ENCODE assay signal across 15 mouse cellular contexts in the genomic region with DNA sequence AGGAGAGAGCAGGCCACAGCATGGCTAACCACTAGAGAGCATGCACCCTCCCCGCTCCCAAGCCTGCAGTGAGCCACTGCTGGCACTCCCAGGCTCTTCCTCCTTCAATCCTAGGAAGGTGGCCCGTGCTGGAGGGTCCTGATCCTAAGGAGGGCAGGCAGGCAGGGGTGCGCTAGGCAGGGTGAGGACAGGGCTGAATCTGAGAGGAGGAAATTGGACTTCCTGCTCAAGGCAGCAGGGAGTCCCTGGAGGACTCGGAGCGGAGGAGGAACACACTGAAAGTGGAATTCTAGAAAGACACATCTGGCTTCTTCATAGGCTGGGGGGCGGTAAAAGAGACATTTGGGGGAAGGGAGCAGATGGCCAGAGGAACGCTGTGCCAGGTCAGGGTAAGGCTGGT. TPM values are rescaled to one million over a fixed set of nuclear protein-coding genes. Genes with fewer than 3 reads are reported as not detected.
A peak's percentile ranks its signal among the peaks of the same experiment; 100 is the strongest.
DNase-seq lines count a peak whose midpoint lies in the region; ATAC-seq lines count a peak whose summit lies in the region.
"Had no signal": no experiment of that assay in that cellular context is flagged by ENCODE, and none has a peak within 500 bp of the region (broad histone marks: within the 10 kb centered on the region; RNA-seq: fewer than 3 reads in every experiment).

No protein-coding gene starts in this region.

- peak overlapping the region; percentile 57; the same call in 1 of the 2 replicates for H3K27ac ChIP-seq in liver, embryonic 13.5 days
- no peak overlapping the region for H3K27ac ChIP-seq in liver, embryonic 12.5 days
- H3K27ac ChIP-seq in embryonic facial prominence, embryonic 15.5 days (replicated peaks) = peak overlapping the region; percentile 23
- H3K27ac ChIP-seq in limb, embryonic 10.5 days = peak overlapping the region; percentile 59; the same call in 1 of the 2 replicates
- H3K27ac ChIP-seq: hindbrain, embryonic 12.5 days; liver, embryonic 14.5 days; neural tube, embryonic 12.5 days had no signal

- ATAC-seq in liver, embryonic 13.5 days (ENCODE audit: low read depth) = no peak
- ATAC-seq in liver, embryonic 12.5 days = no peak
- ATAC-seq in embryonic facial prominence, embryonic 15.5 days (ENCODE audit: insufficient number of reproducible peaks, low FRiP score, low TSS enrichment, low read depth) = 0 out of 2 replicates have a peak, but pooled peaks have one; percentile 43
- ATAC-seq in monocyte, adult 5-6 weeks (replicated peaks; ENCODE audit: insufficient number of reproducible peaks, low FRiP score, low TSS enrichment, poor library complexity, severe bottlenecking) = no peak

- no peaks in the 10 kb centered on the region for H3K9me3 ChIP-seq in liver, embryonic 13.5 days (replicated peaks)
- H3K9me3 ChIP-seq in liver, embryonic 12.5 days (replicated peaks) = no peaks in the 10 kb centered on the region
- H3K9me3 ChIP-seq in embryonic facial prominence, embryonic 15.5 days (replicated peaks) = no peaks in the 10 kb centered on the region
- no peaks in the 10 kb centered on the region; the same call in 1 of the 2 replicates for H3K9me3 ChIP-seq in limb, embryonic 10.5 days (replicated peaks)
- H3K9me3 ChIP-seq: hindbrain, embryonic 12.5 days; neural tube, embryonic 12.5 days had no signal

- H3K4me3 ChIP-seq in liver, embryonic 13.5 days (replicated peaks) = no peak overlapping the region
- no peak overlapping the region for H3K4me3 ChIP-seq in liver, embryonic 12.5 days
- H3K4me3 ChIP-seq in embryonic facial prominence, embryonic 15.5 days (replicated peaks) = no peak overlapping the region
- H3K4me3 ChIP-seq in limb, embryonic 10.5 days = no peak overlapping the region
- H3K4me3 ChIP-seq: hindbrain, embryonic 12.5 days; neural tube, embryonic 12.5 days had no signal

- H3K4me1 ChIP-seq in liver, embryonic 13.5 days (replicated peaks) = peaks cover 65% of the 10 kb centered on the region
- H3K4me1 ChIP-seq in liver, embryonic 12.5 days = peaks cover 68% of the 10 kb centered on the region
- peaks cover 49% of the 10 kb centered on the region for H3K4me1 ChIP-seq in embryonic facial prominence, embryonic 15.5 days
- H3K4me1 ChIP-seq in limb, embryonic 10.5 days = peaks cover 52% of the 10 kb centered on the region

- H3K36me3 ChIP-seq in liver, embryonic 13.5 days = no peaks in the 10 kb centered on the region
- peaks cover 5% of the 10 kb centered on the region; the same call in 1 of the 2 replicates for H3K36me3 ChIP-seq in liver, embryonic 12.5 days
- H3K36me3 ChIP-seq in embryonic facial prominence, embryonic 15.5 days = no peaks in the 10 kb centered on the region
- no peaks in the 10 kb centered on the region; the same call in 1 of the 2 replicates for H3K36me3 ChIP-seq in limb, embryonic 10.5 days
- H3K36me3 ChIP-seq: hindbrain, embryonic 12.5 days; neural tube, embryonic 12.5 days had no signal

- WGBS in liver, embryonic 13.5 days (ENCODE audit: insufficient replicate concordance) = 58% methylated on average over 7 of the region's 7 CpGs
- WGBS in liver, embryonic 12.5 days (ENCODE audit: insufficient replicate concordance) = 63% methylated on average over 7 of the region's 7 CpGs
- WGBS in embryonic facial prominence, embryonic 15.5 days = 41% methylated on average over 7 of the region's 7 CpGs
- WGBS in limb, embryonic 10.5 days = 66% methylated on average over 7 of the region's 7 CpGs

- H3K9ac ChIP-seq in liver, embryonic 13.5 days = no peak overlapping the region
- no peak overlapping the region for H3K9ac ChIP-seq in liver, embryonic 12.5 days
- no peak overlapping the region for H3K9ac ChIP-seq in embryonic facial prominence, embryonic 15.5 days
- H3K9ac ChIP-seq: hindbrain, embryonic 12.5 days; liver, embryonic 14.5 days; neural tube, embryonic 12.5 days had no signal

- H3K27me3 ChIP-seq in liver, embryonic 13.5 days = no peaks in the 10 kb centered on the region
- H3K27me3 ChIP-seq in liver, embryonic 12.5 days (replicated peaks) = no peaks in the 10 kb centered on the region
- no peaks in the 10 kb centered on the region for H3K27me3 ChIP-seq in embryonic facial prominence, embryonic 15.5 days
- no peaks in the 10 kb centered on the region for H3K27me3 ChIP-seq in limb, embryonic 10.5 days (ENCODE audit: low read depth, poor library complexity, severe bottlenecking)
- H3K27me3 ChIP-seq: hindbrain, embryonic 12.5 days; neural tube, embryonic 12.5 days had no signal

- no peak overlapping the region for H3K4me2 ChIP-seq in liver, embryonic 13.5 days
- H3K4me2 ChIP-seq in liver, embryonic 12.5 days = no peak overlapping the region
- no peak overlapping the region for H3K4me2 ChIP-seq in embryonic facial prominence, embryonic 15.5 days (replicated peaks)
- H3K4me2 ChIP-seq: hindbrain, embryonic 12.5 days; neural tube, embryonic 12.5 days had no signal

- peak; percentile 27 for DNase-seq in gastrocnemius, postnatal 25 days
- no peak for DNase-seq in gastrocnemius, adult 18-20 months (ENCODE audit: low spot score)
- no peak for DNase-seq in liver, embryonic 13.5 days
- no peak for DNase-seq in limb, embryonic 10.5 days (ENCODE audit: low spot score)
- DNase-seq in left cerebral cortex, postnatal 14 days (ENCODE audit: low spot score in 2 of 2) = no peak
- DNase-seq: cerebellum, postnatal 14 days; kidney, adult 9 months; lung, postnatal 36 days; midbrain, embryonic 14.5 days had no signal

- intact Hi-C loops in left cerebral cortex, postnatal 14 days (cut with DNase I) = no loop called here

RNA-seq across cellular contexts. Expression of a gene that starts 55.5 kb away (rescaled TPM):
- 10 to 100 TPM; 37.8 to 46.3 TPM for total RNA-seq in gastrocnemius, postnatal 25 days (2021)
- 10 to 100 TPM; 32.8 to 42.6 TPM for total RNA-seq in gastrocnemius, adult 18-20 months (2021)
- 0.54 and 0.62 TPM in 2 replicates for polyA plus RNA-seq in liver, embryonic 13.5 days (2015; fragmentation: Nextera tagmentation; extraction: Ambion mirVana)
- polyA plus RNA-seq in liver, embryonic 12.5 days (2016; fragmentation: Nextera tagmentation; extraction: Ambion mirVana) = 1.1 and 1.6 TPM in 2 replicates
- polyA plus RNA-seq in embryonic facial prominence, embryonic 15.5 days (2015; fragmentation: Nextera tagmentation; extraction: Ambion mirVana) = 15.8 and 16.0 TPM in 2 replicates
- polyA plus RNA-seq in limb, embryonic 10.5 days (2016; fragmentation: Nextera tagmentation; extraction: Ambion mirVana) = 3.1 and 3.8 TPM in 2 replicates
- total RNA-seq in monocyte, adult 5-6 weeks (2017) = 2.1 to 3.7 TPM (median 2.6 TPM) in 3 replicates
- total RNA-seq in left cerebral cortex, postnatal 14 days (2021) = 10 to 100 TPM; 30.9 TPM
